Mouse (Mus musculus): ENCODE results near the gene Ncstn. TPM values are rescaled to one million over a fixed set of nuclear protein-coding genes. Genes with fewer than 3 reads are reported as not detected.

Ncstn gene
- polyA plus RNA-seq, 1 experiment from 2014 or later: 95.5 TPM

DNA sequence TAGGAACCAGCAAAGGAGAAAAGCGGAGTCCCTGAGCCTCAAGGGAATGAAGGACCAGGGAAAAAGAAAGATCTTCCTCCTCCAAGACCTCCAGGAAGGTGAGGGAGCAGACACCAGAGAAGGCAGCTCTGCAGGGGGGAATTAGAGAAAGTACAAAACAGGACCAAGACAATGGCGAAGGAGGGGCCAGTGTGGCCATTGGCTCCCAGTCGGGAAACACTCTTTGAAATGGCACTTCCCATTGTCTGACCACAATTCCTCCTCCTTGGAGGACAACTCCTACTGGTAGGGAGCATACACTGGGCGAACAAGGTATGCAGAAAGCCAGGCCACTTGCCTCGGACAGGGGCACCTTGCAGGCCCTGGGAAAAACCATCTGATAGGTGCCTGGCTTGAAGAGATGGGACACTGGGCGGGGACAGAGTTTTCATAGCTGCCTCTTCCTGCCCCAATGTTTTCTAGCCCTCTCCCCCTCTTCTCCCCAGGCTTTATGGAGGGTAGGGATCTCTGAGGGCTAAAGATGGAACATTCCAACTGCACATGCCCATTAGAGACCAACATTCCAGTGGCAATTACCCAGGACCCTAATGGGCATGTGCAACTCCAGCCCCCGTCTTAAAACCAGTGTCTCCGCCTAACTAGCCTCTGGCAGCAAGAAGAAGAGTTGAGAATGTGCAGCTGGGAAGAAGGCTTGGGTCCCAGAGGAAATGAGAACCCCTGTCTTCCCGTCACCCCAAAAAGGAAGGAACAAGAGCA, 58.3 kb downstream of the Ncstn start:
- H3K9ac ChIP-seq: peak overlapping the region; percentile 98
- H3K4me3 ChIP-seq: peak overlapping the region; percentile 95
- WGBS: 14% methylated on average over 9 of the region's 9 CpGs
- H3K27me3 ChIP-seq: no peaks in the 10 kb centered on the region
- ATAC-seq: no peak
- peak overlapping the region; percentile 96 for H3K4me2 ChIP-seq
- peaks cover 28% of the 10 kb centered on the region for H3K36me3 ChIP-seq (ENCODE audit: poor library complexity, severe bottlenecking)
- H3K4me1 ChIP-seq: peaks cover 84% of the 10 kb centered on the region
- H3K9me3 ChIP-seq (replicated peaks): no peaks in the 10 kb centered on the region
- peak overlapping the region; percentile 99 for H3K27ac ChIP-seq

DNA sequence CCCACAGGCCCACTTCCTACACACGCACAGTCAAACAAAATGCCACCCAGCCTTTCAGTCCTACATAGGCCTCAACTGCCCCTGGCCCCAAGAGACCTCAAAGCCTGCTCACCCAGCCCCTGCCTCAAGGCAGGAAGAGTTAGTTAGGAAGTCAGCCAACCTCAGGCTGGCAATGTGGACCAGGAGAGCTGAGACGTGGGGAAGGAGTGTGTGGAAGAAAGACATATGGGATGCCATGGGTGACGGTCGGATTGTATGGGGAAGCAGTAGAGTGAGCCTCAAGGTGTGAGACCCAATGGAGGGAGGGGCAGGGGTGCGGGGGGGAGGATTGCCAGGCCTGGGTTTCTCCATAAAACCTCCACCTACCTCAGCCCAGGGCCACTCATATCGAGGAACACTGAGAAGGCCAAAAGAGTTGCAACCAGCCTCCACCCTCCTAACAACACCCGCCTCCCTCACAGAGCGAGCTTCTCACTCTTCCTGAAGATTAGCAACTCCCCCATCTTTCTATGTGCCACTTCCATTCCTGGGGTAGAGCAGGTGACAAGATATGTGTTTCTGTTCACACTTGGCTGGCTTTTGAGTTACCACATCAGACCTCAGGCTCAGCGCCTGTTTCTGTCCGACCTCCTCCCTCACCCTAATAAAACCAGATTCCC, 62.6 kb downstream of the Ncstn start:
- WGBS: 59% methylated on average over 10 of the region's 10 CpGs
- peak overlapping the region; percentile 39 for H3K9ac ChIP-seq
- peak overlapping the region; percentile 56 for H3K4me2 ChIP-seq
- H3K4me1 ChIP-seq: peaks cover 97% of the 10 kb centered on the region
- ATAC-seq: no peak
- H3K4me3 ChIP-seq: no peak overlapping the region
- peaks cover 35% of the 10 kb centered on the region for H3K36me3 ChIP-seq (ENCODE audit: poor library complexity, severe bottlenecking)
- no peaks in the 10 kb centered on the region for H3K9me3 ChIP-seq (replicated peaks)
- H3K27me3 ChIP-seq: no peaks in the 10 kb centered on the region
- H3K27ac ChIP-seq: peak overlapping the region; percentile 94

DNA sequence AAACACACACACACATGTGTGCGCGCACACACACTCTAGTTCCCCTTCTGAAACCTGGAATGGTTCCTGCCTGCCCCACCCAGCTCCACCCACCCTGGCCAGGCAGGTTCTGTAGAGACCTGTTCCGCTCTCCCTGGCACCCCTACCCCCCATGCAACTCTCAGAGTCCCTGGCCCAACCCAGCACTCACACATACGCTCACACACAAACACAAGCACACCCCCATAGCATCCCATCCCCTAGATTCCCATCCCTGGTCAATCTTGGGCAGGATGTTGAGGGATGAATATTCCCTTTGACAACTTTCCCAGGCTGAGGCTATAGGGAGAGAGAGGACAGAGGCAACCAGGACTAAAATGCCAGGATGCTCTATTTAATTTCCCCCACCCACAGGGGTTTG, 63.3 kb downstream of the Ncstn start:
- WGBS: 90% methylated on average over 4 of the region's 4 CpGs
- H3K4me2 ChIP-seq: peak overlapping the region; percentile 56
- peak overlapping the region; percentile 94 for H3K27ac ChIP-seq
- H3K4me1 ChIP-seq: peaks cover 97% of the 10 kb centered on the region
- H3K36me3 ChIP-seq (ENCODE audit: poor library complexity, severe bottlenecking): peaks cover 35% of the 10 kb centered on the region
- no peaks in the 10 kb centered on the region for H3K9me3 ChIP-seq (replicated peaks)
- H3K9ac ChIP-seq: peak overlapping the region; percentile 39
- H3K4me3 ChIP-seq: 0 out of 2 replicates have a peak overlapping the region, but pooled peaks have one; percentile 7
- H3K27me3 ChIP-seq: no peaks in the 10 kb centered on the region
- no peak for ATAC-seq

DNA sequence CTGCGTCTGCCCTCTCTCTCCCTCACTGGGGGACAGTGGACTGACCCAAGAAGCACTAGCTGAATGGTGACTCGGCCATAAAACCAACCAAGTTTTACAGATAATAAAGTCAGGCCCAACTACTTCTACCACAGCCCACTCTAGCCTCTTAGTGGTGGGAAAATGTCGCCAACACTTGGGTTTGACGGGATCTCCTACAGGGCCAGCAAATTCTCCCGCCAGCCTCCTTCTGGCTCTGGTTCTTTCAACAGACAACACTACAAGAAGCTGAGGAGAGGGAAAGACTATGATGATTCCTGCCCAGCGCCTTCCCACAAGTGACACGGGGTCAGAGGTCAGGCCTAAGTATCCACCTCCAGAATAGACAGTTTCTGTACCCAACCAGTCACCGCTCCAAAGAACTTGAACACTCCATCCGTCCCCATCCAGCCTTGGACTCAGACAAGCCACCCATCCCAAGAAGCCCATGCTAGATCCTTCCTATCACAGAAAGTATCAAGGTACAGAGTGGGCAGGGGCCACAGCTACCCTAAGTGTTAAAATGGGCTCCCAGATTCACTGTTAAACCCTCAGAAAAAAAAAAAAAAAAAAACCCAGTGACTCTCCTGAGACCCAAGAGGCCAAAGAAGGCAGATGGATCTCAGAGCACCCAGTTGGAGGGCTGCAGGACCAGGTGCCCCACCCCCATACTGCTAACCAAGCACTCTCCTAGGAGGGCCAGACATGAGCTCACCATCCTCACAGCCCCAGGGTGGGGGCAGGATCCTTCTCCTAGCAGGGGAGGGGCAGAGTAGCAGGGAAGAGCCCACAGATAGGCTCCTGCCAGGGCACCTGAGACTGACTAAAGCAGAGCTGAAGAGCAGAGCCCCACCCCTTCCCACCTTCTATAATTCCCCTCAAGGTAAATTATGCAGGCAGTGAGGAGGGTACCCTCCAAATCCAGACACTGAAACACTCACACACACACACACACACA, 64.0 kb downstream of the Ncstn start:
- H3K4me2 ChIP-seq: peak overlapping the region; percentile 56
- peak overlapping the region; percentile 56 for H3K9ac ChIP-seq
- no peaks in the 10 kb centered on the region for H3K27me3 ChIP-seq
- no peak overlapping the region for H3K4me3 ChIP-seq
- H3K27ac ChIP-seq: peak overlapping the region; percentile 94
- peaks cover 97% of the 10 kb centered on the region for H3K4me1 ChIP-seq
- H3K36me3 ChIP-seq (ENCODE audit: poor library complexity, severe bottlenecking): peaks cover 34% of the 10 kb centered on the region
- H3K9me3 ChIP-seq (replicated peaks): no peaks in the 10 kb centered on the region
- ATAC-seq: no peak
- WGBS: 78% methylated on average over 9 of the region's 9 CpGs

DNA sequence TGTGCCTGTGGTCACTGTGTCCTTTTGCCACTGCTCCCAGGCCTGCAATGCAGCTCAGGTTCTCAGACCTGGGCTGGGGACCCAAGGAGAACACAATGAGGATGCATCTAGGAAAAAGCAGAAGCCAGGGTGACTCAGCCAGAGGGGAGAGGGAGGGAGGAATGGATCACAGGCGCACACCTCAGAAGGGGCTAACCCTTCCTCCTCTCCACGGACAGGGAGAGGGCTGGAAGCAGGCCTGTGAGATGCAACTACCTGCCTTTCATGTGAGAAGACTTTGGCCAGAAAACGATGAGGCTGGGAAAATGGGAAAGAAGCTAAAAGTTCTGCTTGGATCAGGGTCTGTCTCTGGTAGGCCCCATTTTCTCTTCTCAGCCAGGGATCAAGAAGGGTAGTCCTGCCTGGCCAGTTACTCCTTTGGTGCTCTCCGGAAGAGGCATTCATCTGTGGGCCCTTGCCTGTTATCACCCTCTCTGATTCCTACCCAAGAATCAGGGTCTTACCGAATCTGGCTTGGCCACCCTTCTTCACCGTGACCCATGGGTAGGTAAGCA, 65.0 kb downstream of the Ncstn start:
- Histone ChIP-seq H3K36me3 (ENCODE audit: poor library complexity, severe bottlenecking) (peaks cover 36% of the 10 kb centered on the region), H3K27ac (peak overlapping the region; percentile 94), H3K9me3 (replicated peaks) (no peaks in the 10 kb centered on the region), H3K4me1 (peaks cover 98% of the 10 kb centered on the region), H3K4me2 (peak overlapping the region; percentile 56), H3K9ac (peak overlapping the region; percentile 56), H3K4me3 (peak overlapping the region; percentile 23), H3K27me3 (no peaks in the 10 kb centered on the region)
- 41% methylated on average over 6 of the region's 6 CpGs for WGBS
- 0 out of 2 replicates have a peak, but pooled peaks have one; percentile 1 for ATAC-seq

DNA sequence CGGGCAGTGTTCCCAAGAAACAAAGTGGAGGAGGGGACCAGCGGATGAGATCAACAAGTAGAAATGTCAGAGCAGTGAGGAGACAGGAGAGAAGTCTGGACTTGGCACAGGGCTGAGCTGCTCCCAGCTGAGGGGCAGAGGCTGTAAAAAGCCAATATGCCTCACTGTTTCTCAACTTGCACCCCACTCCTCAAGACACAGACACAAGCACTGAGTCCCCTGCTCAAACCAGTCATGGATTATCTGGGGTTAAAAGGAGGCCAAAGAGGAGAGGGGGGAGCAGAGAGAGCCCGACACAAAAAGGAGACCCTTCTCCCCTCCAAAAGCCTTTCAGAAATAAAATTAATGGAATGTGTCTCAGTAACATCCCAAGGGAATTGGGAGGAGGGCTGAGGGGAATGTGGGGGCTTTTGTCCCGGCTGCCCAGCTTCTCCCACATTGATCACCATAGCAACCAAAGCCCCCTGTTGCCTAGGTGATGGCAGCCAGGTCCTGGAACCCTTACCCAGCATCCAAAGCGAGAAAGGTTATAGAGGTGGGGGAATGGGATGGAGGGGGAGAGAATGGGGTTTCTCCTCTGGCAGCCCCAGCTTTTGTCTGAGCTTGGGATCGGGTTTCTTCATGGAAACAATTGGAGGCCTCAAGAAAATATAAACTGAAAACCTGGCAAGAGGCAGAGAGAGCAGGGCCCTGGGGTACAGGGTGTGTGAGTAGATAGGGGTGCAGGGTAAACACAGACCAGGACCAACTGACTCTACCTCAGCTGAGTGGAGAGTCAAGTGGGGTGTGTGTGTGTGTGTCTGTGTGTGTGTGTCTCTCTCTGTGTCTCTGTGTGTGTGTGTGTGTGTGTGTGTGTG, 65.7 kb downstream of the Ncstn start:
- peak; percentile 79 for ATAC-seq
- peaks cover 38% of the 10 kb centered on the region for H3K36me3 ChIP-seq (ENCODE audit: poor library complexity, severe bottlenecking)
- no peaks in the 10 kb centered on the region for H3K9me3 ChIP-seq (replicated peaks)
- peaks cover 98% of the 10 kb centered on the region for H3K4me1 ChIP-seq
- peak overlapping the region; percentile 56 for H3K4me2 ChIP-seq
- H3K27me3 ChIP-seq: no peaks in the 10 kb centered on the region
- WGBS: 2% methylated on average over 6 of the region's 6 CpGs
- peak overlapping the region; percentile 56 for H3K9ac ChIP-seq
- H3K27ac ChIP-seq: peak overlapping the region; percentile 94
- peak overlapping the region; percentile 23 for H3K4me3 ChIP-seq

DNA sequence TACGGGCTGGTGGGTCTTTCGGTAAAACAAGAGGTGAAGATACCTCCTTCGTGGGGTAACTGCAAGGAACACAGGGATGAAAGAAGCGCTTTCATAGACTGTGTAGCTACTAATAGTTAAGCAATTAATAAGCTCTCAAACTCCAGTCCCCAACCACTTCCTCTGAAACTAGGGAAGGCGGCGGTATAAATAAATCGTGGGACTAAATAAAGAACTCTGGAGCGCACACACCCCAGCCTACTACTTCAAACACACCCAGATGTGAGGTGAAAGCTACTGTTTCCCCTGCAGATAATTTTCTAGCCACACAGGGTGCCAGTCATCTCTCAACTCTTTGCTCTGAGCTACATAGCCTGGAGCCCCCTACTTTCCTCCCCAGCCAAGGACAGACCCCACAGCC, 66.6 kb downstream of the Ncstn start:
- Histone ChIP-seq H3K36me3 (ENCODE audit: poor library complexity, severe bottlenecking) (peaks cover 43% of the 10 kb centered on the region), H3K4me1 (peaks cover 93% of the 10 kb centered on the region), H3K4me3 (peak overlapping the region; percentile 23), H3K4me2 (peak overlapping the region; percentile 56), H3K27ac (peak overlapping the region; percentile 94), H3K9me3 (replicated peaks) (no peaks in the 10 kb centered on the region), H3K27me3 (no peaks in the 10 kb centered on the region), H3K9ac (peak overlapping the region; percentile 56)
- 29% methylated on average over 8 of the region's 8 CpGs for WGBS
- no peak for ATAC-seq

Other genes starting within 250 kb of the Ncstn start
- 0.58 and 0.64 TPM in 2 replicates for gene Cd84, start 243.1 kb downstream of the Ncstn start, polyA plus RNA-seq (2015; fragmentation: Nextera tagmentation; extraction: Ambion mirVana)
- not detected in 2 replicates for gene Gm10521, start 187.1 kb downstream of the Ncstn start, polyA plus RNA-seq (2015; fragmentation: Nextera tagmentation; extraction: Ambion mirVana)
- 0.39 TPM in 1 of 2 replicates, not detected in the other for gene Slamf6, start 165.3 kb downstream of the Ncstn start, polyA plus RNA-seq (2015; fragmentation: Nextera tagmentation; extraction: Ambion mirVana)
- gene Vangl2, start 54.4 kb downstream of the Ncstn start, polyA plus RNA-seq (2015; fragmentation: Nextera tagmentation; extraction: Ambion mirVana): 55.0 and 55.4 TPM in 2 replicates
- 7.3 and 7.8 TPM in 2 replicates for gene Nhlh1, start 25.2 kb downstream of the Ncstn start, polyA plus RNA-seq (2015; fragmentation: Nextera tagmentation; extraction: Ambion mirVana)
- 174 and 194 TPM in 2 replicates for gene Copa, start 266 bp downstream of the Ncstn start, polyA plus RNA-seq (2015; fragmentation: Nextera tagmentation; extraction: Ambion mirVana)
- 155 and 163 TPM in 2 replicates for gene Pex19, start 44.0 kb upstream of the Ncstn start, polyA plus RNA-seq (2015; fragmentation: Nextera tagmentation; extraction: Ambion mirVana)
- 112 and 125 TPM in 2 replicates for gene Dcaf8, start 65.3 kb upstream of the Ncstn start, polyA plus RNA-seq (2015; fragmentation: Nextera tagmentation; extraction: Ambion mirVana)
- 470 and 471 TPM in 2 replicates for gene Pea15a, start 124.0 kb upstream of the Ncstn start, polyA plus RNA-seq (2015; fragmentation: Nextera tagmentation; extraction: Ambion mirVana)
- gene Casq1, start 137.1 kb upstream of the Ncstn start, polyA plus RNA-seq (2015; fragmentation: Nextera tagmentation; extraction: Ambion mirVana): 4.5 TPM in 2 replicates
- 0.10 TPM in 1 of 2 replicates, not detected in the other for gene Atp1a4, start 175.6 kb upstream of the Ncstn start, polyA plus RNA-seq (2015; fragmentation: Nextera tagmentation; extraction: Ambion mirVana)
- 164 and 169 TPM in 2 replicates for gene Igsf8, start 178.8 kb upstream of the Ncstn start, polyA plus RNA-seq (2015; fragmentation: Nextera tagmentation; extraction: Ambion mirVana)
- gene Atp1a2, start 215.3 kb upstream of the Ncstn start, polyA plus RNA-seq (2015; fragmentation: Nextera tagmentation; extraction: Ambion mirVana): 17.6 and 17.8 TPM in 2 replicates
- 1.8 and 3.0 TPM in 2 replicates for gene Kcnj9, start 246.5 kb upstream of the Ncstn start, polyA plus RNA-seq (2015; fragmentation: Nextera tagmentation; extraction: Ambion mirVana)

Measured in forebrain, embryonic 13.5 days (tissue).